Mouse (Mus musculus) cerebellum, postnatal 36 days (tissue): Measurements from ENCODE around the gene Lrrc66.
"Not testable (repeated sequence)": the region's sequence is repeated elsewhere in the genome, so short reads cannot be mapped to it uniquely, and the experiment has no call there.

Source experiments
- DNase-seq, 2 experiments: peaks; one replicate each; pipeline ENCODE4 v3.0.0; 2021 to 2022; ENCODE audit warnings: mixed read lengths in 2 of 2

Lrrc66 gene

DNA sequence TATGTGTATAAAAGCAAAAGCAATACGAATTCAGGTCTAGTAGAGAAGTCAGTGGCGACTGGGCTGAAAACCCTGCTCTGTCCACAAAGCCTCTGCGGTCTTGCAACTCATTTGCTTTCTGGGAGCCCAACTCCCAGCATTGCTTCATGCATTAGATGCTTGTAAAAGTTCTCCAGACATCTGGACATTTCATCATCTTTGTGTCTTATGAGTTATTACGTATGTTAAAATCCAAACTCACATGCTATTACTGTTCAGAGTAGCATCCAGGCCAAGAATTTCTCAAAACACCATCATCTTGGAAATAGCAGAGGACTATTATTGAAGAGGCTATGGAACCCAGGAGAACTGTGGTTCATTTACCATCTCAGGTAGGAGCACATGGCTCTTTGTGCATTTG is 21.3 kb downstream of the Lrrc66 start:
- no peak for DNase-seq

DNA sequence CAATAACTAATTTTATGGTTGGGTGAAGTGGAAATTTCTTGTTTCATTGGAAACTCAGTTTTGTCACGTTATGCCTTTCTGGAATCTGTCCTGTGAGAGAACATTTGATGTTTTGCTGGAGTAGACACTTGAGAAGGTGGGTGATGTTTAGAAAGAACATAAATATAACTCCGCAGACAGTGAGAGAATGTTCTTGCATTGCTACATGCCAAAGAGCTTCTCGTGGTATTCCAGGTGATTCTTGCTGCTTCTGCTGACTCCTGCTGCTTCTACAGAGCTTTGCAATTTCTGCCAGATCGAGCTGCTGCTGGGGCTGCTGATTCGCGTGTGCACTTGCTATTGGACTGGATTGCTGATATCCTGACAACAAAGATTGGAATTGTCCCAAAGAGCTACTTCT is 27.4 kb downstream of the Lrrc66 start:
- DNase-seq, result no peak

DNA sequence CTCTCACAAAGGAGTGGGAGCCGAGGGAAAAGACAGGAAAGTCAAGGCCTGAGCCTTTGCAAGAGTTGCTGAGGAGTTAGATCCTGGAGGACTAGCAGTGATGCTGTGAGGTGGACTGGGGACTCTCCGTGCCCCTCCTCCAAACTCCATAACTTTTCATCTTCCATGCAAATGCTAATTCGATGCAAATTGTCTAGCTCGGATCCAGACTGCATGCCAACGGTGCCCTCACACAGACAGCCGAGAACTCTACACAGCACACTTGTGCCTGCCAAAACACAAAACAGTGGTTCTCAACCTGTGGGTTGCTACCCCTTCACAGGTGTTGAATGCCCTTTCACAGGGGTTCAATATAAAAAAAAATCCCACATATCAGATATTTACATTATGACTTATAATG is 27.8 kb downstream of the Lrrc66 start:
- no peak for DNase-seq

DNA sequence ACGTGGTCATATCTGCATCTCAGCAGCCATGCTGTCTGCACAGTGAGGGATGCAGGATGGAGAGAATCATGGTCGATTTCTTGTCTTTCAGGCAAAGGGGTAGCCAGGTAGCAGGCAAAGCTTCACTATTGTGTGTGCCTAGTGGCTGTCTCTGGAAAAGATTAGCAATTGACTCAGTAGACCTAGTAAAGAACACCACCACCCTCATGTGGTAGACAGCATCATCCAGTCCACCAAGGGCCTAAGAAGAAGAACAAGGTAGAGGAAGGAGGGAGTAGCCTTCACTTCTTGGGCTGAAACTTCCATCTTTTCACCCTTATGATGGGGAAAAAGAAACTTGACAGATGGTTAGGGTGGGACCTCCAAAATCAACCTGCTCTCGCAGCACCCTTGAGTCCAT is 29.5 kb downstream of the Lrrc66 start:
- DNase-seq, result no peak

DNA sequence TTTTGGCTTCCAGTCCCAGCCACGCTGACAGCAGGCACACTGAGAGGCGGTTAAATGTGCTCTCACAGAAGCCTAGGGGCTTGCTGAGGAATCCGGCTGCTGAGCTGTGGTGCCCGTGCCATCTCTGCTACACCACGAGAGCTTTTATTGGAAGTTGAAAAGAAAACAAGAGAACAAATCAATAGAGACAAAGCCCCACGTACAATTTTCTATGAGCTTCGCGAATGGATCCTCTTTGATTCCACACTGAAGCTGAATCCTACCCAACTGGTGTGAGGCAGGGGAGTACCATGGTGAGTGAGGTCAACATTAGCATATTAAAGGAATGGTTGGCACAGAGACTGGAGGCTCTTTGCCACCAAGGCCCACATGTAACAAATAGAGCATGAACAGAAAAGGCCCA is 31.0 kb downstream of the Lrrc66 start:
- no peak for DNase-seq

DNA sequence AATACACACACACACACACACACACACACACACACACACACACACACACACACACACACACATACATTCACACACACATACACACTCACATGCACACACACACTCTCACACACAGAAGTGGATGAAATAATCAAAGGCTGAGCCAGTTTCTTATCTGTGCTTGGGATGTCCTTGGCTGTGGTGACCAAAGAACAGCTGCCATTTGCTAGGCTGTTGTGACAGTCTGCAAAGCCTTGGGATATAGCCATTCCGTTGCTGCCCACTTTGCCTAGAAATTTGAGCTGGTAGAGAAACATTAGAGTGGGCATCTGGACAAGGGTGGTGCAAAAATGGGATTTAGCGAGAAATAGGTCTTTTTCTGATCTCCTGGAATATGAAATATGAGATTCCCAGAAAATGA is 32.3 kb downstream of the Lrrc66 start:
- DNase-seq, result no peak

DNA sequence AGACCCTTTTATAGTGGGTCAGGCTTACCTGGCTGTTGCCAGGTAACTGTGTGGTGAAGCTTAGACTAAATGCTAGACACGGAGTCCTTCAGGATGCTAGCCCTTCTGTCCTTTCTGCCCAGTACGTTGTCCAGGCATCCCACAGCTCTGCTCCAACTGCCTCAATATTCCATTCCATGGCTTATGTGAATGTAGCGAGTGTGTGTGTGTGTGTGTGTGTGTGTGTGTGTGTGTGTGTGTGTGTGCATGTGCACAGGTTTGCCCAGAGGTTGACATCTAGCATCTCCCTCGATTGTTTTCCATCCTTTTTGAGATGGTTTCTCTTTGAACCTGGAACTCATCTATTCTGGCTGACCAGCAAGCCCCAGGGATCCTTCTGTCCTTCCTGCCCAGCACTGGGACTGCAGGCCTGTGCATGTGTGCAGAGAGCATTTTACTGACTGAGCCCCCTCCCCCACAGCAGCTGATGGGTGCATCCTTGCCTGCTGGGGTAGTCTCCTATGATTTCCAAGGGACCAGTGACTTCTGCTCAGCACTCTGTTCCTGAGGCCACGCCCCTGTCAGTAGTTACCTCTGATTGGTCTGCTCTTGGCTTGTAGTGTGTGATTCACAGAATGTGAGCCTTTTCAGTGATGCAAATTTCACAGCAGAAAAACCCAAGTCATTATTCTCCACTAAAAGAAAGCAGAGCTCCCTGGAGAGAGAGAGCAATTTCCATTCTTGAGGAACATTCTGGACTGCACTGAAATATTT is 33.2 kb downstream of the Lrrc66 start:
- no peak for DNase-seq

DNA sequence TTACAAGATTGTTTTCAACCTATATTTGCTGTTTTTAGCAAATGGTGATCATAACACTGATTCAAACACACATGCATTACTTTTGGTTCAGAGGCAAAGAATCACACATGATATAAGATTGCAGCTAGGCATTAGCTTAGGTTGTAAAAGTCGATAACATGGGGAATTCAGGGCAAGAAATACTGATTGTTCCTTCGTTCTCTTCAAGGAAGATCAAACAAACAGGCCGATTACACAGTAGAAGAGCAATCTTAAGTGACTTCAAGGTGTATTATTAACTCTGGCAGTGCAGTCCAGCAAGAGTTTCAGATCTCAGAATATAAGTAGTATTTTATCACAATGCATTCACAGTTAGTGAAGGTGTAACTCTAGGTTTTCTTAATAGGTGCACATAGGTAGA is 45.2 kb downstream of the Lrrc66 start:
- no peak for DNase-seq

DNA sequence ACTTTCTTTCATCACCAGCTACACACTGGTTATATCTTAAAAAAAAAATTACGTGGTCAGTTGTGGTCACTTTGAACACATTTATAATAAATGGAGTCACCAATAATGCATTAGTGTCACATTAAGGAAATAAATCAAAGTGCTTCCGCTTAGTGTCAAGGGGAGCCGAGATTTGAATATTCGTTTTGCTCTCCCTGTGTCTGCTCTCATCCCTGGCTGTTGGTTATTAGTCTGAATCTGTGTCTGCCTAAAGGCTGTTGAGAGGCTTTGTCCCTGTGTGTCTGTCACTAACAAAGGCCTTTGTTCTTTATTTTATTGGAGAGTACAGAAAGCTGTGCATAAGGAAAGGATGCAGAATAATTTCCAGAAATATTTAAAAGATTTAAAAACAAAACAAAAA is 45.7 kb downstream of the Lrrc66 start:
- DNase-seq, result no peak

DNA sequence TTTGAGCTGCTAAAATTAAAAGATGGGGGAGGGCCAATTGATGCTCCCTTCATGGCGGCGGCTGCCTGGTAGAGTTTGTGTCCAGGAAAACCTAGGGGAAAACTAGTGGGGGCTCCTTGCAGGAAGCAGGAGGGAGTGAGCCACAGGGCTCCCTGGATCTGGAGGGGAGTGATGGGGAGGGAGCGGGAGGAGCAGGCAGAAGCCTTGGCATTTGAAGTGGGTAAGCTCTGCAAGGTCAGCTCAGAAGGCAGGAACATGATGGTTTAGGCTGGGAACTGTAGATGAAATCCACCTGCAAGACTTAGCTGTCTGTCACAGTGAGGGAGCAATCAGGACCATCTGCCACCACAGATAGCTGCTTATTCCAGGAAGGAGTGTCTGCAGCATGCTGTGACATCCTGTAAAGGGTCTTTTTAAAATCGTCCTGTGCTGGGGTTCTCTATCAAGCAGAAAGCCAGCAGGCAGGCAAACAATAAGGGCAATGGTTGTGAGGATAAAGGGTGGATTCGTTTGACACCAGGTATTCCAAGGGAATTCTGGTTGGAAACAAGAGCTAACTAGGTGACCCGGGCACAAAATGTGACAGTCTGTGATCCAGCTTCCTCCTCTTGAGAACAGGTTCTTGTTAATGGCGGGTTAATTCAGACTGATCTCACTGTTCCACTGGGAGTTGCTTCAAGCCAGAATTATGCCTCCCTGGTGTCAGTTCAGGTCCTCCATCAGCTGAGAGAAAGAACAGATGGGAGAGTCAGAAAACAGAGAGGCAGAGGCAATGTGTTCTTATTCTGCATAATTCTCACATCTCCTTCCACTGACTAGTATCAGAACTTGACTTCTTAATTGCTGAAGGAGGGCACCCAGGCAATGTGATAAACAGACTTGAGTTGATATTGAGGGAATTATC is 46.9 kb downstream of the Lrrc66 start:
- DNase-seq, result peak; percentile 31 to 47

DNA sequence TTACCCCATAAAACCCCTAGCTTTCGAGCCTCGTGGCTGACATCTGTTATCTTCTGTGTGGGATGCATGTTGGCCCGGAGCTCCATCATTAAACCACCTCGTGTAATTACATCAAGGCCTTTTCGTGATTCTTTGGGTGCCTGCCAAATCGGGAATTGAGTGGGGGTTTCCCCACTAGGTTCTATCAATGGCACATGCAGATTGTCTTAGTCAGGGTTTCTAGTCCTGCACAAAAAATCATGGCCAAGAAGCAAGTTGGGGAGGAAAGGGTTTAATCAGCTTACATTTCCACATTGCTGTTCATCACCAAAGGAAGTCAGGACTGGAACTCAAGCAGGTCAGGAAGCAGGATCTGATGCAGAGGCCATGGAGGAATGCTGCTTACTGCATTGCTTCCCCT is 48.3 kb downstream of the Lrrc66 start:
- not testable (repeated sequence) for DNase-seq

DNA sequence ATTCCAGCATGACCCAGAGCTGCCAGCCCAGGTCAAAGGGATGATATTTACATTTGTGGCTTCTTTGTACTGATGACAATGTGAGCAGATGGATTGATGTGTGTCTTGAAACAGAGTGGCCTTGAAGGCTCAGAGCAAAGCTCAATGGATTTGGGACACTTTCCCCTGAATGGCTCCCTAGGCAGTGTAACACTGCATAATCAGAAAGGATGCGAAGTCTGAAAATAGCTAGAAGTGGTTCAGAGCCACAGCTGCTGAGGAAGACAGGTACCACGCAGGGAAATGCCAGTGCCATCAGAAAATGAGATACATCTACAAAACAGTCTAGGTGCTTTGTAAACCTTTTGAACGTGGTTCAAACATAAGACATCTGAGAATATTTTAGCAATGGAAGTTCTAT is 54.2 kb downstream of the Lrrc66 start:
- DNase-seq, result no peak

DNA sequence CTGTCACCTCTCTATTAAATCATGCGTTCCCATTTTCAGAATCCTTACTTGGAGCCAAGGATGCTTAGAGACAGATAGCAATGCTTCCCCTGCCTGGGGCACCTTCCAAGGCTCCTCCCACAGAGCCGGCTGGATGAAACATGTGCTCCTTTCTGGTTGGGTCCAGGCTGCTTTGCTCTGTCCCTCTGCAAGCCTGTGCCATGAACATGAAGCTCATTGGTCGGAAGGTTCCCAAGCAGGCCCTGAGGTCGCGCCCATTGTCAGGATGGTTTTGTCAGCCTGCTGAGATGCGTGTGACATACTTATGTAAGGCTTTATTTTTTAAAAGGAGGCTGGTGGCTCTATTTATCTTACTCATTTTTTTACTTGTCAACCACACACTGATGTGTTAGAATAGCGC is 55.6 kb downstream of the Lrrc66 start:
- DNase-seq, result no peak

DNA sequence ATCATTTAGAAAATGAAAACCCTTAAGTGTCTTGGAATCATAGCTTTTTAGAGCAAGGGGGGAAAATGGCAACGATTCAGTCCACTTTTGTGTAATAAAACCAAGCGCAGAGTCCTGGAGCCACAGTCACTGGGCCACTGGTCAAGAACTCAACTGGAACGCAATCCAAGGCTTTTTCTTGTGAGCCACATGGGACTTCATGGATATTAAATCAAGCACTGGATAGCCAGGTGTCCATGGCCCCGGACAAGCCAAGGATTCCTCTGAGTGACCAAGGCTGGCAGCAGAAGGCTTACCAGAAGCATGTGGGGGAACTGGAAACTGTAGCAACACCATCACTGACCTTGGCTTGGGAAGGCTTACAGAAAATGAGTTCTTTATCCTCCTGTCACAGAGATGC is 57.7 kb downstream of the Lrrc66 start:
- DNase-seq, result no peak

DNA sequence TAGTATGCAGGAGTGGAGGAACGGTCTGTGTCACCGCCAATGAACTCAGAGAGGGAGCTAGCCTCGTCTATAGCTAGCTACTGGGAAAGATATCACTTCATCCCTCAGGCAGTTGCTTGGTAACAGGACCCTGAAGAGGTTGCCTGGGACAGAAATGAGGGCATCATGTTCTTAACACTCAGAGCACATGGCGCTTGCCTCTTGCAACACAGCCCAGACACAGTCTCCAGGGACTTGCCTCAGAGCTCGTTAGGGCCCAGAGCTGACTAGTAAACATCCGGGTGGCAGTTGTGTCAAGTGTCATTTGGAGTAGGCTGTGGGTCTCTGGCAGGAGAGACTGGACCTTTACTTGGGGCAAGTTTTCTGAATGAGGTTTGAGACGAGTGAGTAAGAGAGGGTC is 58.5 kb downstream of the Lrrc66 start:
- no peak for DNase-seq

DNA sequence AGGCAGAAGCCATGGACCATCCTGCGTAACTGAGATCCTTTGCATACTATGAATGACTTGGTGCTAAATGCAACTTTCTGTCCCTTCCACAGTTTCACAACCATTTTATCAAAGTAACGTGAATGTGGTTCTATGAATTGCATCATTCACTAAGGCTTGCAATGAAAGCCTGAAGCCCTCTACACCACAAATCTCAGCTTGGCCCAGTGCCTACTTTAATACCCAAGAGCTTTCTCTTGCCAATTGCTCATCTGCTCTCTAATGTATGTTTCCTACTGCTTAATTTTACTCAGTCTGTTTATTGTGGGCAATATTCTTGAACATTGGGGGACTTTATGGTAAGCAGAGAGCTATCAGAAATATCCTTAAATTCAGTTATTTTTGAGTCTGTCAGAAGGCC is 59.5 kb downstream of the Lrrc66 start:
- DNase-seq, result no peak

DNA sequence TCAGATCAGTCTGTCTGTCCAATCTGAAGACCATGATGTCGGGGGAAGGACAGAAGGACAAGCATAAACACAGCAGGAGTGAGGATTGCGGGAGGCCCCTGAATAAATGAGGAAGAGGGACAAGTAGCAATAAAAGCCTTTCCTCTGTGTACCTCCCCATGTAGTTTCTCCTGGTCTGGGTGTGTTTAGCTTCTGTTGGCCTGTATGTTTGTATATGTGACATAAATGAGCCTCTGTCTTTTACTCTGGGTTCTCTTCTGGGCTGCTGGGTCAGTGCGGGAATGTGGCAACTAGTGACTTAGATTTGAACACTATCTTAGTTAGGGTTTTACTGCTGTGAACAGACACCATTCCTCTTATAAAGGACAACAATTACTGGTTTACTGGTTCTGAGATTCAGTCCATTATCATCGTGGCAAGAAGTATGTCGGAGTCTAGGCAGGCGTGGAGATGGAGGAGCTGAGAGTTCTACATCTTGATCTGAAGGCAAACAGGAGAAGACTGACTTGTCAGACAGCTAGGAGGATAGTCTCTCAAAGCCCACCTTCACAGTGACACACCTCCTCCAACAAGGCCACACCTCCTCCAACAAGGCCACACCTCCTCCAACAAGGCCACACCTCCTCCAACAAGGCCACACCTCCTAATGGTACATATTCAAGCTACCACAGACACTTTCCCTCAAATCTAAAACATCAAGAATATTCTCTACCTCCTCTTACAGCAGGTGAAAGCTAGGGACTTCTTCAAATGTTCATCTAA is 60.8 kb downstream of the Lrrc66 start:
- no peak for DNase-seq

DNA sequence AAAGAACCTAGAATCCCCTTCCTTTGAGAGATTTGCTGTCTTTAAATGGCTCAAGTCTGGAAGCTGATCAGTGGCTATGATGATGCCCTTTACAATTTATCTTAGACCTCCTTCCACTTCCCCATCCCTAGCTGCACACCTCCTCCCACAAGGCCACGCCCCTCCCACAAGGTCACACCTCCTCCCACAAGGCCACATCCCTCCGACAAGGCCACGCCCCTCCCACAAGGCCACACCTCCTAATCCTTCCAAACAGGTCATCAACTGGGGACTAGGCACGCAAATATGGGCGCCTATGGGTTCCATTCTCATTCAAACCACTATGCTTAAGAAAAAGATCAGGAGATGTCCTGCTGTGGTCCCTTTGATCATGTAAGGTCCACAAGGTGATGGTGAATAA is 63.1 kb downstream of the Lrrc66 start:
- no peak for DNase-seq

DNA sequence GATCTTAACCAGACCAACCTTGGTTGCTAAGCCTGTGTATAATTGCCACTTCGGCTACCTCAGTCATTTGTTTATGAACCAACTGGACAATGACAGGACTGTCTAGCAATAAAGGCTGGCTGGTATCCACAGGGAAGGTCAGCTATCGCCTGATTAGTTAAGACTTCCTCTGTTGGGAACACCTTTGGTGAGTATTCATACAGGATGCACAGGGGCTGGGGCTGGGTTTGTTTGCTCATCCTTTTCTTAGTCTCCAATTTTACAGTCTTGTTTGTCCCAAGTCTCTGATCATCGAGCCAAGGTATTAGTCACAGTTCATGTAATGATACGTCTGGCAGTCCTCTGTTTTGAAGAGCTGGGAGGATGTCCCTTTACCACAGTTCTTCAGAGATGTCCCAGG is 65.4 kb downstream of the Lrrc66 start:
- no peak for DNase-seq

DNA sequence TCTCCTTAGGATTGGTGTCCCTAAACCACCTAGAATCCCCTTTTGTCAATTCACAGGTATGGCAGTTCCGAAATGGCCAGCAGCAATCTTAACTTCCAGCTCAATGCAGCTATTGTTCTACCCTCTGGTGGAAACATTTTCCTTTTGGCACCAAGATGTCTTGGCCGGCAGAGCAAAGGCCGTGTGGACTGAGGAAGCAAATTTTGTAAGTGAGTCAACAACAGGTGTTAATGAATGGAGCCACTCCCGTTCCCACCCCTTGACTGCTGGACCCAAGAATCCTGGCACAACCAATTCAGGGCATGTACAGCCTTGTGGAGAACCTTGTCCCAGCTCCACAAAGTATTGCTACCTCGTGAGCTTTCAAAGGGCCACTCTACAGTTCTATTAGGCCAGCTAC is 66.2 kb downstream of the Lrrc66 start:
- no peak for DNase-seq

DNA sequence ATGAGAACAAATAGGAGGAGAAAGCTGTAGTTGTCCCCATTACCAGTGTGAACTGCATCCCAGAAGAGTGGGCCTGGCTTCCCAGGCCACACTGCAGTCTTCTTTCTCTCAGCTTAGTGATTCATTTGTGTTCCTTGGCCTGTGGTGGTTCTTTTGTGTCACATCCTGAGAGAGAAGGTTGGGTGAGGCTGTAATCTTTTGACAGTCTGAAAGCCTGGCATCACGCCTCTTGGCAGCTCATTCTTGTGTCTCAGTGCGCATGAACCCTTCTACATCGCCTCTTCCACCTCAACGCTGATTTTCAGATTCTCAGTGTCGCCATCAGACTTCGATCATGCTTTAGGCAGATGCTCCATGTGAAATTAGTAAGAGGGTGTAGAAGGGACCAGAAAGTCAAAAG is 68.3 kb downstream of the Lrrc66 start:
- no peak for DNase-seq

DNA sequence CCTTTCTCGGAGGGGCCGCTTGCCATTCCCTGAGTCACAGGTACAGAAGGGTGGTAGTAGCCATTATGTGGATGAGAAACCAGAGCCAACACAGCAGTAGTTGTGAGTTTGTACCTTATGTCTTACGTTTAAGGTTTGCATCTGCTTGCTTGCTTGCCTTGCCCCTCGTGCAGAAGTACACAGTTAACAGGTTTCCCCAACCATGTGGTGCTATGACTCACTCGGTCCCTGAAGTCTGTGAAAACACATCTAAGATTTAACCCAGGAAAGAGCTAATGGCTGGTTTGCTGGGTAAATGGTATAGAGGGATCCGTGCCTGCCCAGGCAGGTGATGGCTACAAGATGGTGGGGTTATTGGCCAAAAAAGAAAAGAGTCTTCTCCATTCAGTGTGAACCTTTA is 73.6 kb downstream of the Lrrc66 start:
- no peak for DNase-seq

DNA sequence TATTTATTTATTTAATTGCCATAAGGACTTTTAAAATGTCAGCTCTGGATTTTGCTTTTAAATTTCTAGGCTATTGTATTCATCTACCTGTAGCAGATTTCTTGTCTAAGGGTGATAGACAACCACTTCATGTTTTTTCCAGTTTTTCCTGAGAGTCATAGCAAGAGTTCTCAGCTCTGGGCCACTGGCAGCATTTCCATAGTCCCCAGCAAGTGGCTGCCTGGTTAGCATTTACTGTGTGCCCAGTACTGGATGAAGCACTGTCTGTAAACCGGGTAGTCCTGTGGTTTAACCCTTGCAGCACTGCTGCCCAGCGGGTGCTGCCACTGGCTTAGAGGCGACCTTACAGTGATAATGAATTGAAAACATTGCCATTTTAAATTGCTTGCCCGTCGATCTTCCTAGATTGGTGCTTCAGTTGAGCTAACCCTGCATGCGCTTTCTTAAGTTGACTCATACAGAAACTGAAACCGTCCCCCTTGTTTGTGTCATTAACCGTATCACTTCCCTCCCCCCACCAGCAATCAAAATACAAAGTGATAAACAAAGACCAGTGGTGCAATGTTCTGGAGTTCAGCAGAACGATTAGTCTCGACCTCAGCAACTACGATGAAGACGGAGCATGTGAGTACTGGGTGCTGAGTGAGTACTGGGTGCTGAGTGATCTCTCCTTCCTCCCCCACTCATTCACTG is 75.4 kb downstream of the Lrrc66 start:
- no peak for DNase-seq
